Mouse (Mus musculus) hindbrain, embryonic 15.5 days (tissue): ENCODE data around the gene Grxcr1. TPM values are rescaled to one million over a fixed set of nuclear protein-coding genes. Genes with fewer than 3 reads are reported as not detected.

Experiments
- ATAC-seq: fragments of 200-750 bp; cut with Nextera tagmentation; 2 replicates; pipeline ENCODE4 v1.8.0; 2017; ENCODE audit warnings: low read depth, moderate number of reproducible peaks, moderate TSS enrichment; ENCODE audit not compliant: low FRiP score
- H3K27ac ChIP-seq: fragments of 300-500 bp; sonication (generic); replicated peaks from 2 replicates; pipeline ENCODE4 v1.5.1; 2015; ENCODE audit warnings: mild to moderate bottlenecking, inconsistent platforms
- H3K27me3 ChIP-seq: fragments of 300-500 bp; sonication (generic); 2 replicates; pipeline ENCODE4 v1.6.1; 2015; ENCODE audit warnings: control low read depth, inconsistent platforms
- H3K36me3 ChIP-seq: fragments of 300-500 bp; sonication (generic); 2 replicates; pipeline ENCODE4 v1.6.1; 2015; ENCODE audit warnings: control low read depth, inconsistent platforms
- H3K4me1 ChIP-seq: fragments of 300-500 bp; sonication (generic); replicated peaks from 2 replicates; pipeline ENCODE4 v1.6.1; 2015; ENCODE audit warnings: control low read depth, inconsistent platforms
- H3K4me2 ChIP-seq: fragments of 300-500 bp; sonication (generic); 2 replicates; pipeline ENCODE4 v1.6.1; 2015; ENCODE audit warnings: moderate library complexity, mild to moderate bottlenecking, inconsistent platforms
- H3K4me3 ChIP-seq: fragments of 300-500 bp; sonication (generic); 2 replicates; pipeline ENCODE4 v1.5.1; 2015; ENCODE audit warnings: mild to moderate bottlenecking, inconsistent platforms
- H3K9ac ChIP-seq: fragments of 300-500 bp; sonication (generic); 2 replicates; pipeline ENCODE4 v1.6.1; 2015; ENCODE audit warnings: inconsistent platforms
- H3K9me3 ChIP-seq: fragments of 300-500 bp; sonication (generic); 2 replicates; pipeline ENCODE4 v1.6.1; 2016; ENCODE audit warnings: control low read depth, inconsistent platforms
- WGBS: fragments of 180-500 bp; shearing (Covaris S2); methylation state at CpG from one replicate; pipeline ENCODE4 v1.1.7; 2015; 5-methylcytosine and 5-hydroxymethylcytosine counted together
- polyA plus RNA-seq: library from polyadenylated mRNA; unstranded; fragments of >200 nt; fragmentation: Nextera tagmentation; extraction: Ambion mirVana; gene quantifications from 2 replicates; pipeline ENCODE4 v1.2.1, GENCODE M21; 2015

Gene Grxcr1
- 0.14 and 0.20 TPM in 2 replicates for polyA plus RNA-seq

DNA sequence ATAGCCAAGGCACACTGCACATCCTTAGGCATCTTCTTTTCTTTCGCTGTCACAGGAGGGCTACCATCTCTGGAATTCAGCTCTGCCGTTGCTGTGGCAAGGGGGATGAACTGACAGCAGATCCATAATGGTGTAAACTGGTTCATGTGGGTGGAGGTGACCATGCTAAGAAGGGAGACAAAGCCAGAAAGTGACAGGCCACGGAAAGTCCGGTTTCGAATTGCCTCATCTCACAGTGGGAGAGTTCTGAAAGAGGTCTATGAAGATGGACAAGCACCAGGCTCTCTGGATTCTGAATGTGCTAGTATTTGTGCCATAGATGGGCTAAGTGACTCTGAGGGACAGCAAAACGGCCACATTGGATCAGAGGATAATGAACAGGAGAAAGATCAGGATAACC lies at the start of gene Grxcr1:
Gene Grxcr1, plus strand, starts transcription at position 92 of the 400 bp plus-strand sequence.
- no peak for ATAC-seq
- no peaks in the 10 kb centered on the region for H3K9me3 ChIP-seq
- H3K36me3 ChIP-seq, result no peaks in the 10 kb centered on the region
- H3K4me2 ChIP-seq, result no peak within 1 kb of the TSS
- 82% methylated on average over 6 of the region's 6 CpGs for WGBS
- H3K4me3 ChIP-seq, result no peak within 1 kb of the TSS
- H3K9ac ChIP-seq, result no peak within 1 kb of the TSS
- no peaks in the 10 kb centered on the region for H3K27me3 ChIP-seq
- no peaks in the 10 kb centered on the region for H3K4me1 ChIP-seq
- no peak within 1 kb of the TSS for H3K27ac ChIP-seq

DNA sequence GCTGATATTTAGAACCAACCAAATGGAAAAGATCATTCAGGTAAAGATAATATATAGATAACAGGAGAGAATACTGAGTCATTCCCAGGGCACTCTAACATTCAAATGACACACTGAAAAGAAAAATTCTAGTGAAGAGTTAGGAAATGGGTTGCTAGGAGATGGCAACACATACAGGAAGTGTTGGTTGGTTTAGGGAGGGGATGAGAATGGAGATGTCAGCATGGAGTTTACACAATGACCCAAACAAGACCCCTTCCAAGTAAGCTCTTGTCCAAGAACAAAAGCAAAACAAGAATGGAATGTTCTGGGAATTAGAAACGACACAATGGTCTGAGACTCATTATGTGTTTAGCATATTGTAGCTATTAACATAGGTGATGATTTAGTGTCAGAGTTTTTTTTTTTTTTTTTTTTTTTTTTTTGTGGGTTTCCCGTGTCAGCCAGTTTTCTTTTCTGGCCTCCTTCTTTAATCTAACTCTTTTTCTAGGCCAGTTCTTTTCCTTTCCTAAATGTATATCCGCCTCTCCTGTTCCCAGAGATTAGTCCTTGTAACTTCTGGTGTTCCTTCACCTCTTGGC lies 49.6 kb upstream of the Grxcr1 start:
- H3K27me3 ChIP-seq, result 0 out of 2 replicates have a peak, but pooled peaks cover 2% of the 10 kb centered on the region

DNA sequence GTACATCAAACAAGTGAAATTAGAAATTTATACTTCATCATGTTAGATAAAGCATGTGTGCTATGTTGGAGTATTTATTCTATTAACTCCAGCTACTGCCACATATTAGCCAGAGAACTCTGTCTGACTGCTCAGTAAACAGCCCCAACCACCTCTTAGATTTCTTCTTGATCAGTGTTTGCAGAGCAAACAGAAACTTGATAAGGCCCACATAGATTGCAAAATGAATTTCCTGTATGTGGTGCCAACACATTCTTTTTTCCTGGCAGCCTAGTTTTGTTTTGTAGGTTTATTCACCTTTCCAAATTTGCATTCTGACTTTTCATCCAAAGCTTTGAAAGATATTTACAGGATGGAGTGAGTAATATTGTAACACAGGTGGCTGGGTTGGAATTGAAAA lies 41.2 kb upstream of the Grxcr1 start:
- H3K4me3 ChIP-seq, result no peak overlapping the region
- no peak overlapping the region for H3K27ac ChIP-seq
- no peak overlapping the region for H3K4me2 ChIP-seq
- no peaks in the 10 kb centered on the region for H3K36me3 ChIP-seq
- ATAC-seq, result no peak
- no peak overlapping the region for H3K9ac ChIP-seq
- no peaks in the 10 kb centered on the region for H3K4me1 ChIP-seq
- no peaks in the 10 kb centered on the region for H3K9me3 ChIP-seq
- no peaks in the 10 kb centered on the region for H3K27me3 ChIP-seq

More for the DNA sequence above, 49.6 kb upstream of the Grxcr1 start:
- Histone ChIP-seq H3K4me1 (no peaks in the 10 kb centered on the region), H3K4me2 (no peak overlapping the region), H3K9ac (no peak overlapping the region), H3K9me3 (no peaks in the 10 kb centered on the region), H3K4me3 (no peak overlapping the region), H3K36me3 (no peaks in the 10 kb centered on the region), H3K27ac (no peak overlapping the region)
- WGBS, result 25% methylated on average over 3 of the region's 3 CpGs
- no peak for ATAC-seq

DNA sequence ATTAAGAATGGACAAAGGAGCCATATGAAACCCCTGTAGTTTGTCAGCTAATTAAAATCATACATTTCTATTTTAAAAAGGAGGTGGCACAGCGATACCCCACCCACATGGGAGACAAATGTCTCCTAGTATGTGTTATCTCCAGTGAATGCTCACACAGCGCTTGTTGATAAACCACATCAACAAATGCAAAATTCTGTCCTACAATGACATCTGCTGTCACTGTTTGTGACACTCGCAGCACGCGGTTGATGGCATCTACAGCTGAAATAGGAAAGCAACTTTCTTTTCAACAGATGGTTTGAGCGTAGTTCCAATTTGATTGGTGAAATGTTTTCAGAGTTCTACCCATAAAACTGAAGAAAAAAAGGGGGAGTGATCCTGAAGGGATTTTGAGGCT lies 29.0 kb upstream of the Grxcr1 start:
- Histone ChIP-seq H3K36me3 (no peaks in the 10 kb centered on the region), H3K9ac (no peak overlapping the region), H3K27me3 (no peaks in the 10 kb centered on the region), H3K27ac (no peak overlapping the region), H3K4me3 (no peak overlapping the region), H3K9me3 (no peaks in the 10 kb centered on the region), H3K4me2 (no peak overlapping the region), H3K4me1 (no peaks in the 10 kb centered on the region)
- ATAC-seq, result no peak
- WGBS, result 92% methylated on average over 6 of the region's 6 CpGs

DNA sequence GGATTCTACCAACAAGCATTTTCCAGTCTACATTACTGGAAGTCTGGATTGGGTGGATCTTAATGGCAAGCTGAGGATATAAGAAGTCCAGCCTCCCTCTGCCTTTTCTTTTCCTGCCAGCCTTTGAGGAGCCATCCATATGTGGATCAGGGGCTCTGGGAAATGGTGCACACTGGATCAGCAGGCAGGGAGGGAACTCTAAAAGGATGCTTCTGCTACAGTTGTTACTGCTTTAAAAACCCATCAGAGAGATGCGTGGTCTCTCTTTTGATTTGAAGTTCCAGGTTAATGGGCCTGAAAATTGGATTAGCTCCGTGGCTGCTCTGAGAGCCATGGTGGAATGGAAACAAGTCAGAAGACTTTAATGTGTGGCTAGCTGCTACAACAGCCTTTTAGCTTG lies 27.7 kb upstream of the Grxcr1 start:
- no peaks in the 10 kb centered on the region for H3K9me3 ChIP-seq
- WGBS, result 7% methylated on average over 2 of the region's 2 CpGs

DNA sequence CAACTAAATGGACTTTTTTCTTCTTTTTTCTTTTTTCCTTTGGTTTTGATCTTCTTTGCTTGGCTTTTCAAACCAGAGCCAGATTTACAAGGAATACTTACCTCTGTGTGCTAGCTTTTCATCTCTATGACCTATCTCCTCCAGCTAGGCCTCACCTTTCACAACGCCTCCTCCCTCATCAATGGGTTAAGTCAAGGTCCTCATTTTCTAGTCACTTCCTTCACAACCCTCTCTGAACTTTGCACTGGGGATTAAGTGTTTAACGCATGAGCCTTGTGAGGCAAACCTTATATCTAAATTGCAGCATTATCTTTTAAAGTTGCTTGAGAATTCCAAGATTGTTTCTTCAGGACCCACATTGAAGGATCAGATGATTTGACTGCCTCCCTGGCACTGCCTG lies 27.2 kb upstream of the Grxcr1 start:
- H3K36me3 ChIP-seq, result no peaks in the 10 kb centered on the region
- H3K27ac ChIP-seq, result no peak overlapping the region
- no peak overlapping the region for H3K4me3 ChIP-seq
- no peaks in the 10 kb centered on the region for H3K9me3 ChIP-seq
- no peak for ATAC-seq
- 74% methylated on average over 2 of the region's 2 CpGs for WGBS
- H3K9ac ChIP-seq, result no peak overlapping the region
- no peaks in the 10 kb centered on the region for H3K27me3 ChIP-seq
- H3K4me2 ChIP-seq, result no peak overlapping the region
- no peaks in the 10 kb centered on the region for H3K4me1 ChIP-seq

More for the DNA sequence above, 27.7 kb upstream of the Grxcr1 start:
- no peaks in the 10 kb centered on the region for H3K4me1 ChIP-seq
- no peaks in the 10 kb centered on the region for H3K27me3 ChIP-seq
- no peak overlapping the region for H3K27ac ChIP-seq
- ATAC-seq, result peak; percentile 56; the same call in 1 of the 2 replicates
- no peak overlapping the region for H3K4me2 ChIP-seq
- no peaks in the 10 kb centered on the region for H3K36me3 ChIP-seq
- no peak overlapping the region for H3K4me3 ChIP-seq
- no peak overlapping the region for H3K9ac ChIP-seq

DNA sequence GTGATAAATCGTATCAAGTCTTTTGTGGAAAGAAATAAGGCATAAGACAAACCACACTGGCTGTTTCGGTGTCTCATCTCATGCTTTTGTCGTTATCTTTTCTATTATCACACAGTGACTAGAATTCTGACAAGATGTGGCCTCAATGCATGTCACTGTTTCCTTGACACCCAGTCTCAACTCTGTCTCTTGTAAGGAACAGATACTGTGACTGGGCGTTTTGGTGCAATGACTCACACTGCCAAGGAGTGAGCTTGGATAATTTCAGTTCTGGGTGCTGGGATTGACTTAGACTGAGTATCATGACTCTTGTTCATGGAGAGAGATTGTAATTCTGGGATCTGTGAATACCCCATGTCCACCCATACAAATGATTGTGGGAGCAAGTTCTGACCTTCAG lies 24.6 kb upstream of the Grxcr1 start:
- H3K9ac ChIP-seq, result no peak overlapping the region
- 86% methylated on average over 4 of the region's 4 CpGs for WGBS

DNA sequence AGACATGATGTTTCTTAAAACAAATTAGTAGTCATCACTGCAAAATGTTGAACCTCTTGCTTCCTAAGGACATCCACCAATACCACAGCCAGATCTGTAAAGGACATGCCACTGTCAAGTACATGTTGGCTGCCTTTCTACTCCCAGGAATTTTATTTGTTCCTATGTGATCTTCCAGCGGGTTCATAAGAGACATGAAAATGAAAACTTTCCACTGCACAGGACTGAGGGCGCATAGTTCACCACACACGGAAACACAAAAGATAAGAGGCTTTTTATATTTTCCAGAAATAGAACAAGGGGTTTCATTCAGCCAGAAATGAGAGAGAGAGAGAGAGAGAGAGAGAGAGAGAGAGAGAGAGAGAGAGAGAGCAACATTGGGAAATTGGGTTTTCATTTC lies 20.1 kb upstream of the Grxcr1 start:
- Histone ChIP-seq H3K36me3 (no peaks in the 10 kb centered on the region), H3K4me2 (no peak overlapping the region), H3K4me1 (no peaks in the 10 kb centered on the region), H3K4me3 (no peak overlapping the region), H3K27ac (no peak overlapping the region), H3K9ac (no peak overlapping the region), H3K27me3 (no peaks in the 10 kb centered on the region), H3K9me3 (no peaks in the 10 kb centered on the region)
- WGBS, result 74% methylated on average over 3 of the region's 3 CpGs
- ATAC-seq, result no peak

More for the DNA sequence above, 24.6 kb upstream of the Grxcr1 start:
- Histone ChIP-seq H3K27ac (no peak overlapping the region), H3K4me3 (no peak overlapping the region), H3K9me3 (no peaks in the 10 kb centered on the region), H3K36me3 (no peaks in the 10 kb centered on the region), H3K27me3 (no peaks in the 10 kb centered on the region), H3K4me2 (no peak overlapping the region), H3K4me1 (no peaks in the 10 kb centered on the region)
- no peak for ATAC-seq

DNA sequence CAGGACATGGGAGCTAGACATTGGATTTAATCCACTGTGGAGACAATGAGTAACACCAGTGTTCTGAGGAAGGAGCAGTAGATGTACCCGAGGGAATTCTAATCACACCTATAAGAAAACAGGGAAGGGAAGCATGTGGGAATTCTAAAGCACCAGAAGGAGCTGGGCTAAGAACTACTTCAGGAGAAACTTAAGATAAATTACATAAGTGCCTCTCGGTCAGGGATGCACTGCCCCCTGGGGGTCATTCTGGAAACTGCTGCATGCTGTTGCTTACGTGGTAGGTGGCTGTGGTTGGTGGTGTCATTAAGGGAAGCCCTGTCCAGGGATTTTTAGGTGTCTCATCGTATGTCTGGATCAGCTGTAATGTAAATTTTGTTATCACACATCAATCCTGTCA lies 19.0 kb upstream of the Grxcr1 start:
- ATAC-seq, result no peak
- 23% methylated on average over 4 of the region's 4 CpGs for WGBS
- H3K4me1 ChIP-seq, result no peaks in the 10 kb centered on the region
- H3K27ac ChIP-seq, result no peak overlapping the region
- H3K4me2 ChIP-seq, result no peak overlapping the region
- no peaks in the 10 kb centered on the region for H3K9me3 ChIP-seq
- H3K4me3 ChIP-seq, result no peak overlapping the region
- H3K36me3 ChIP-seq, result no peaks in the 10 kb centered on the region
- no peak overlapping the region for H3K9ac ChIP-seq
- no peaks in the 10 kb centered on the region for H3K27me3 ChIP-seq

DNA sequence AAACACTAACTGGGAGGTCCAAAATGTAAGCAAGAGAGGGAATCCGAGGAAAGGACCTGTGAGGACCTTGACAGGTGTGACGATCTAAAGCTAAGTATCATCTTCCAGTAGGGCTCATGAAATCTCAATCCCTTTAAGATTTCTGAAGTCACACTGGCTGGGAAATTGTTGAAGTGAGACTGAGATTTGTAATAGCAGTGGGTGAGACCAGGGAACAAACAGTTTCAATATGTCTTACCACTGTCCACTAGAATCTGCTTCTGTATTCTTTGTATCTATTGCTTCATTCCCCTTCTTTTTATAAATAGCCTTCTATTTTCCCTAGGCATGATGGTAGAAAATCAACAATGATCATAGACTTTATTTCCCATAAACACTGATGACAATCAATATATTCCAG lies 10.8 kb upstream of the Grxcr1 start:
- no peak overlapping the region for H3K4me2 ChIP-seq
- H3K27me3 ChIP-seq, result no peaks in the 10 kb centered on the region
- H3K4me1 ChIP-seq, result no peaks in the 10 kb centered on the region
- no peak overlapping the region for H3K27ac ChIP-seq
- no peak for ATAC-seq
- H3K4me3 ChIP-seq, result no peak overlapping the region
- 94% methylated on average over 2 of the region's 2 CpGs for WGBS
- no peaks in the 10 kb centered on the region for H3K36me3 ChIP-seq
- no peaks in the 10 kb centered on the region for H3K9me3 ChIP-seq
- no peak overlapping the region for H3K9ac ChIP-seq

DNA sequence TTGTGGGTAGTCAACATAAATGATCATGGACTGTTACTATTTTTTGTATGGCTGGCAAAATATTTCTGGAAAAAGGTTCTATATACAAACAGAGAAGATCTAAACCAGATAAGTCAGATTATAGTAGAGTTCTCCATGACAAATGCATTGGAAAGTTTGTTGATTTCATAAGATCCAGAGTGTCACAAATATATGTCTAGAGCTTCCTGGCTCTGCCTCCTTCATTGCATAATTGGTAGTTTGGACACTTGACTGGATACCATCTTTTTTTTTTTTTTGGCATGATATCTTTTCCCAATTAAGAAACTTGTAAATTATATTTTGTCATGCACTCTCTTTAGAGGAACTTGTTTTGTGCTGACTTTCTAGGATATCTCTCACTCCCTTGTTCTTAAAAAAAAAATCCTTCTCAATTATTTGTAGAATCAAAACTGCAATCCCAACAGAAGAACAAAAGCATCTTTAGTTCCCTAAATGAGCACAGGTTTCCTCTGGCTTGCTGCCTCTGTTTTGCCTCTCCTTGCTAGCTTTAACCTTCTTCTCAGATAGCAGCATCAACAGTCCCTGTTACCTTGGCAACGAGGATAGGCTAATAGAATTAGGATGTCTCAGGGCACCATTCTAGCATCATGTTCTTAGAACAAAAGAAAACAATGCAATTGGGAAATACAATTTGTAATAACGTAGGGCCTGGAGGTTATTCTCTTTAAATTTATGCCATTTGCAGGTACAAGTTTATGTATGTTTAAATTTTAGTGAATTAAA lies 4.8 kb upstream of the Grxcr1 start:
- Histone ChIP-seq H3K4me2 (no peak overlapping the region), H3K4me3 (no peak overlapping the region), H3K27me3 (no peaks in the 10 kb centered on the region), H3K27ac (no peak overlapping the region), H3K36me3 (no peaks in the 10 kb centered on the region), H3K9me3 (no peaks in the 10 kb centered on the region), H3K4me1 (no peaks in the 10 kb centered on the region), H3K9ac (no peak overlapping the region)
- peak; percentile 74; the same call in 1 of the 2 replicates for ATAC-seq
- 29% methylated on average over 2 of the region's 2 CpGs for WGBS

DNA sequence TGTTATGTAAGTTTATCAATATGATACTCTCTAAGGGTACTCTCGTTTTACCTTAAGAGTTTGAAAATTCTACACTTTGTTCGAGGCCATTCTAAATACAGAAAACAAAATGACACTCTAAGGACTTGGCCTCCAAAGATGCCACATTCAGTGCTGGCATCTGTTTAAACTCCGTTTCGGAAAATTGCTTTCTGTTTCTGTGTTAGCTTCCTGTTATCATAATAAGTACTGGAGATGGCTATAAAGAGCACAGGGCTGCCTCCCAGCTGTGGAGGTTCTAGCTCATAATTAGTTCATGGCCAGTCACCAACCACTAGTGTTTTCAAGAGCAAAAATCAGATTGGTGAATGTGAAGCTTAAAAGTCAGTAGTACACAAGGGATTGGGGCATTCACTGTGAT lies 4.2 kb upstream of the Grxcr1 start:
- no peak for ATAC-seq
- no peak overlapping the region for H3K9ac ChIP-seq
- WGBS, result 56% methylated on average over 4 of the region's 4 CpGs

More for the DNA sequence above, 4.2 kb upstream of the Grxcr1 start:
- no peaks in the 10 kb centered on the region for H3K9me3 ChIP-seq
- H3K4me3 ChIP-seq, result no peak overlapping the region
- H3K27ac ChIP-seq, result peak overlapping the region; percentile 51
- H3K36me3 ChIP-seq, result no peaks in the 10 kb centered on the region
- H3K4me2 ChIP-seq, result no peak overlapping the region
- no peaks in the 10 kb centered on the region for H3K4me1 ChIP-seq
- H3K27me3 ChIP-seq, result no peaks in the 10 kb centered on the region
